Mouse (Mus musculus): ENCODE results near the gene Shq1. TPM values are rescaled to one million over a fixed set of nuclear protein-coding genes. Genes with fewer than 3 reads are reported as not detected.

The Shq1 gene
- polyA plus RNA-seq, 1 experiment from 2014 or later: 14.2 TPM

- H3K27me3 ChIP-seq (replicated peaks; ENCODE audit: control insufficient read depth, insufficient read depth, low read length): no peaks in the 10 kb centered on the region
- no peaks in the 10 kb centered on the region for H3K9me3 ChIP-seq (replicated peaks; ENCODE audit: control insufficient read depth, low read length)
- DNase-seq (ENCODE audit: low spot score): peak; percentile 72
- no peak overlapping the region for H3K4me2 ChIP-seq (ENCODE audit: low read length)
- peaks cover 15% of the 10 kb centered on the region for H3K4me1 ChIP-seq (ENCODE audit: control insufficient read depth, insufficient read depth, low read length)
- H3K36me3 ChIP-seq (ENCODE audit: control insufficient read depth, insufficient read depth, low read length): no peaks in the 10 kb centered on the region
- peak; percentile 82 for ATAC-seq
- no peak overlapping the region for H3K4me3 ChIP-seq (ENCODE audit: low read depth, low read length)
- no peak overlapping the region for H3K9ac ChIP-seq (ENCODE audit: low read length)
- peak overlapping the region; percentile 74 for H3K27ac ChIP-seq (ENCODE audit: low read depth, low read length)
These were observed 89.9 kb downstream of the Shq1 start for GRCm38 (mm10) chr6:100581056-100581455.

GRCm38 (mm10) chr6:100577590-100577989 lies 93.4 kb downstream of the Shq1 start:
- DNase-seq (ENCODE audit: low spot score) (no peak), ATAC-seq (no peak)
- Histone ChIP-seq H3K4me2 (ENCODE audit: low read length) (no peak overlapping the region), H3K27me3 (replicated peaks; ENCODE audit: control insufficient read depth, insufficient read depth, low read length) (no peaks in the 10 kb centered on the region), H3K36me3 (ENCODE audit: control insufficient read depth, insufficient read depth, low read length) (no peaks in the 10 kb centered on the region), H3K4me1 (ENCODE audit: control insufficient read depth, insufficient read depth, low read length) (peaks cover 15% of the 10 kb centered on the region), H3K9ac (ENCODE audit: low read length) (no peak overlapping the region), H3K27ac (ENCODE audit: low read depth, low read length) (no peak overlapping the region), H3K4me3 (ENCODE audit: low read depth, low read length) (no peak overlapping the region), H3K9me3 (replicated peaks; ENCODE audit: control insufficient read depth, low read length) (no peaks in the 10 kb centered on the region)
- WGBS: 86% methylated on average over 6 of the region's 6 CpGs

- no peaks in the 10 kb centered on the region for H3K36me3 ChIP-seq (ENCODE audit: control insufficient read depth, insufficient read depth, low read length)
- H3K4me2 ChIP-seq (ENCODE audit: low read length): no peak overlapping the region
- no peaks in the 10 kb centered on the region for H3K9me3 ChIP-seq (replicated peaks; ENCODE audit: control insufficient read depth, low read length)
- ATAC-seq: no peak
- peaks cover 1% of the 10 kb centered on the region for H3K4me1 ChIP-seq (ENCODE audit: control insufficient read depth, insufficient read depth, low read length)
- DNase-seq (ENCODE audit: low spot score): no peak
- H3K4me3 ChIP-seq (ENCODE audit: low read depth, low read length): no peak overlapping the region
- 83% methylated on average over 6 of the region's 6 CpGs for WGBS
- no peak overlapping the region for H3K27ac ChIP-seq (ENCODE audit: low read depth, low read length)
- no peaks in the 10 kb centered on the region for H3K27me3 ChIP-seq (replicated peaks; ENCODE audit: control insufficient read depth, insufficient read depth, low read length)
- H3K9ac ChIP-seq (ENCODE audit: low read length): no peak overlapping the region
These were observed 94.8 kb downstream of the Shq1 start for GRCm38 (mm10) chr6:100576171-100576570.

GRCm38 (mm10) chr6:100566774-100567173 lies 104.2 kb downstream of the Shq1 start:
- no peak for ATAC-seq
- WGBS: 83% methylated on average over 6 of the region's 6 CpGs
- no peak for DNase-seq (ENCODE audit: low spot score)
- no peak overlapping the region for H3K4me2 ChIP-seq (ENCODE audit: low read length)
- H3K9me3 ChIP-seq (replicated peaks; ENCODE audit: control insufficient read depth, low read length): no peaks in the 10 kb centered on the region
- H3K36me3 ChIP-seq (ENCODE audit: control insufficient read depth, insufficient read depth, low read length): no peaks in the 10 kb centered on the region
- no peak overlapping the region for H3K9ac ChIP-seq (ENCODE audit: low read length)
- no peak overlapping the region for H3K4me3 ChIP-seq (ENCODE audit: low read depth, low read length)
- H3K27ac ChIP-seq (ENCODE audit: low read depth, low read length): no peak overlapping the region
- H3K27me3 ChIP-seq (replicated peaks; ENCODE audit: control insufficient read depth, insufficient read depth, low read length): no peaks in the 10 kb centered on the region
- peaks cover 7% of the 10 kb centered on the region for H3K4me1 ChIP-seq (ENCODE audit: control insufficient read depth, insufficient read depth, low read length)

- ATAC-seq: peak; percentile 14; the same call in 1 of the 2 replicates
- Histone ChIP-seq H3K9me3 (replicated peaks; ENCODE audit: control insufficient read depth, low read length) (no peaks in the 10 kb centered on the region), H3K27ac (ENCODE audit: low read depth, low read length) (no peak overlapping the region), H3K4me3 (ENCODE audit: low read depth, low read length) (no peak overlapping the region), H3K9ac (ENCODE audit: low read length) (no peak overlapping the region), H3K4me1 (ENCODE audit: control insufficient read depth, insufficient read depth, low read length) (peaks cover 7% of the 10 kb centered on the region), H3K4me2 (ENCODE audit: low read length) (peak overlapping the region; percentile 99; the same call in 1 of the 2 replicates), H3K27me3 (replicated peaks; ENCODE audit: control insufficient read depth, insufficient read depth, low read length) (no peaks in the 10 kb centered on the region), H3K36me3 (ENCODE audit: control insufficient read depth, insufficient read depth, low read length) (no peaks in the 10 kb centered on the region)
- peak; percentile 81 for DNase-seq (ENCODE audit: low spot score)
- 11% methylated on average over 4 of the region's 4 CpGs for WGBS
These were observed 106.4 kb downstream of the Shq1 start for GRCm38 (mm10) chr6:100564516-100564915.

- no peaks in the 10 kb centered on the region for H3K36me3 ChIP-seq (ENCODE audit: control insufficient read depth, insufficient read depth, low read length)
- peak; percentile 94 for DNase-seq (ENCODE audit: low spot score)
- WGBS: 9% methylated on average over 38 of the region's 38 CpGs
These were observed 107.2 kb downstream of the Shq1 start for GRCm38 (mm10) chr6:100563552-100564341.

GRCm38 (mm10) chr6:100562719-100563551 lies 108.0 kb downstream of the Shq1 start:
- Histone ChIP-seq H3K9me3 (replicated peaks; ENCODE audit: control insufficient read depth, low read length) (no peaks in the 10 kb centered on the region), H3K4me2 (ENCODE audit: low read length) (peak overlapping the region; percentile 99), H3K27me3 (replicated peaks; ENCODE audit: control insufficient read depth, insufficient read depth, low read length) (no peaks in the 10 kb centered on the region), H3K9ac (ENCODE audit: low read length) (peak overlapping the region; percentile 74), H3K4me1 (ENCODE audit: control insufficient read depth, insufficient read depth, low read length) (peaks cover 7% of the 10 kb centered on the region), H3K4me3 (ENCODE audit: low read depth, low read length) (peak overlapping the region; percentile 48), H3K27ac (ENCODE audit: low read depth, low read length) (peak overlapping the region; percentile 83), H3K36me3 (ENCODE audit: control insufficient read depth, insufficient read depth, low read length) (no peaks in the 10 kb centered on the region)
- WGBS: under 1% methylated on average over 51 of the region's 51 CpGs
- DNase-seq (ENCODE audit: low spot score) (peak; percentile 81), ATAC-seq (peak; percentile 61)

More at GRCm38 (mm10) chr6:100563552-100564341, 107.2 kb downstream of the Shq1 start:
- ATAC-seq: peak; percentile 94
- peak overlapping the region; percentile 83 for H3K27ac ChIP-seq (ENCODE audit: low read depth, low read length)
- peak overlapping the region; percentile 74 for H3K9ac ChIP-seq (ENCODE audit: low read length)
- peaks cover 7% of the 10 kb centered on the region for H3K4me1 ChIP-seq (ENCODE audit: control insufficient read depth, insufficient read depth, low read length)
- H3K4me3 ChIP-seq (ENCODE audit: low read depth, low read length): peak overlapping the region; percentile 48
- H3K4me2 ChIP-seq (ENCODE audit: low read length): peak overlapping the region; percentile 99
- no peaks in the 10 kb centered on the region for H3K9me3 ChIP-seq (replicated peaks; ENCODE audit: control insufficient read depth, low read length)
- H3K27me3 ChIP-seq (replicated peaks; ENCODE audit: control insufficient read depth, insufficient read depth, low read length): no peaks in the 10 kb centered on the region

- Histone ChIP-seq H3K27me3 (replicated peaks; ENCODE audit: control insufficient read depth, insufficient read depth, low read length) (no peaks in the 10 kb centered on the region), H3K4me1 (ENCODE audit: control insufficient read depth, insufficient read depth, low read length) (peaks cover 5% of the 10 kb centered on the region), H3K4me2 (ENCODE audit: low read length) (no peak overlapping the region), H3K9me3 (replicated peaks; ENCODE audit: control insufficient read depth, low read length) (no peaks in the 10 kb centered on the region), H3K27ac (ENCODE audit: low read depth, low read length) (no peak overlapping the region), H3K36me3 (ENCODE audit: control insufficient read depth, insufficient read depth, low read length) (no peaks in the 10 kb centered on the region), H3K9ac (ENCODE audit: low read length) (no peak overlapping the region), H3K4me3 (ENCODE audit: low read depth, low read length) (no peak overlapping the region)
- peak; percentile 54 for DNase-seq (ENCODE audit: low spot score)
- 60% methylated on average over 8 of the region's 8 CpGs for WGBS
- ATAC-seq: peak; percentile 48; the same call in 1 of the 2 replicates
These were observed 112.9 kb downstream of the Shq1 start for GRCm38 (mm10) chr6:100558057-100558456.

Measured in forebrain, embryonic 14.5 days (tissue).